Mouse (Mus musculus) frontal cortex, postnatal 14 days (tissue): Measurements from ENCODE around the gene Mamstr.

Source experiments
- DNase-seq, 2 experiments: peaks; one replicate each; pipeline ENCODE4 v3.0.0; 2022; ENCODE audit warnings: low spot score in 2 of 2

Gene Mamstr

GRCm38 (mm10) chr7:45692364-45692763 lies 52.6 kb downstream of the Mamstr start:
- DNase-seq: no peak

GRCm38 (mm10) chr7:45693921-45694591 lies 54.3 kb downstream of the Mamstr start, which contains the start of gene Sec1:
Sec1 (minus strand) TSS chr7:45694402.
- no peak for DNase-seq

DNA sequence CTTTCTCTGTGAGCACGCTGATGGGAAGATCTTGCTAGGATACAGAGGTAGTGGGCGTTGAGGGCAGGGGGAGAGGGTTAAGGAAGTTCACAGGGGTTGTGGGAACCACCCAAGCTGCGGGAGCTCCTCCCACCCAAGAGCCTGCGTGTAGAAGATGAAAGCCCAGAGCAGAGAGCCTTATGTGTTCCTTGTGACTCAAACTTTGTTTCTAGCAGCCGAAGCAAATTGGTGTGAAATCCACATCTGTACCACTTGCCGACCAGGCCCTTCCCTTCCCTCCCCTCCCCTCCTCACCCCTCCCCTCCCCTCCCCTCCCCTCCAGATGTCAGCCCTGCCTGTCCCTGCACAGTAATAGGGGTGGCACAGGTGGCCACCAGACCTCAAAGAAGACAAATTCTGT lies 55.3 kb downstream of the Mamstr start:
- no peak for DNase-seq
